Mouse (Mus musculus): ENCODE results near the gene Gm14781.
"Not testable (repeated sequence)": the region's sequence is repeated elsewhere in the genome, so short reads cannot be mapped to it uniquely, and the experiment has no call there.

Gene Gm14781

GRCm38 (mm10) chrX:91631894-91632293 lies at the start of gene Gm14781:
TSS of gene Gm14781 (plus strand) at chrX:91632194.
- not testable (repeated sequence) for DNase-seq

GRCm38 (mm10) chrX:91654964-91655575 lies 23.1 kb downstream of the Gm14781 start:
- DNase-seq = not testable (repeated sequence)

Measured in thymus, postnatal 14 days (tissue).